Mouse (Mus musculus) CH12.LX (cell line): Measurements from ENCODE around the gene Spata13. TPM values are rescaled to one million over a fixed set of nuclear protein-coding genes. Genes with fewer than 3 reads are reported as not detected.

ENCODE experiments used
- DNase-seq: peaks from one replicate; pipeline ENCODE4 v3.0.0-alpha.2; 2013; ENCODE audit errors: extremely low read depth
- H3K27ac ChIP-seq: 2 replicates; pipeline ENCODE4 v1.5.1; 2012; ENCODE audit warnings: low read depth, mild to moderate bottlenecking, control low read depth, moderate library complexity; ENCODE audit not compliant: insufficient read depth
- H3K27me3 ChIP-seq: replicated peaks from 2 replicates; pipeline ENCODE3; 2012; ENCODE audit warnings: inconsistent platforms
- H3K36me3 ChIP-seq, 2 experiments: replicated peaks in 1 of 2; 2 replicates each; pipeline versions ENCODE3 to v1.6.1; 2012; ENCODE audit warnings: inconsistent platforms in 1 of 2, low read length in 1 of 2, mild to moderate bottlenecking in 1 of 2, mixed read lengths in 1 of 2, moderate library complexity in 1 of 2; ENCODE audit not compliant: control insufficient read depth in 1 of 2, insufficient read depth in 1 of 2
- H3K4me1 ChIP-seq, 2 experiments: 2 replicates each; pipeline ENCODE4 v1.6.1; 2012; ENCODE audit warnings: inconsistent platforms in 1 of 2, moderate library complexity in 1 of 2; ENCODE audit not compliant: insufficient read depth in 2 of 2, control insufficient read depth in 1 of 2
- H3K4me2 ChIP-seq: 2 replicates; pipeline ENCODE4 v1.6.1; 2012; ENCODE audit warnings: low read depth, mild to moderate bottlenecking, control low read depth; ENCODE audit not compliant: poor library complexity, insufficient read depth, severe bottlenecking
- H3K4me3 ChIP-seq, 3 experiments: fragments of 150-350 bp in 1 of 3; sonication (generic) in 1 of 3; replicated peaks in 1 of 3; 2 replicates each; pipeline versions ENCODE3 to v1.5.1; 2011 to 2012; ENCODE audit warnings: low read depth in 2 of 3, low read length in 2 of 3, mild to moderate bottlenecking in 2 of 3, moderate library complexity in 2 of 3, control low read depth in 1 of 3, improper control_type of control experiment in 1 of 3, inconsistent platforms in 1 of 3, mixed read lengths in 1 of 3; ENCODE audit not compliant: poor library complexity in 1 of 3
- H3K79me2 ChIP-seq: replicated peaks from 2 replicates; pipeline ENCODE4 v1.6.1; 2012; ENCODE audit warnings: mild to moderate bottlenecking, moderate library complexity; ENCODE audit not compliant: control insufficient read depth, poor library complexity, insufficient read depth, severe bottlenecking; ENCODE audit errors: extremely low read depth
- H3K9ac ChIP-seq: 2 replicates; pipeline ENCODE4 v1.6.1; 2012; ENCODE audit warnings: low read depth, mild to moderate bottlenecking, control low read depth, moderate library complexity; ENCODE audit not compliant: insufficient read depth
- H3K9me3 ChIP-seq: replicated peaks from 2 replicates; pipeline ENCODE3; 2012; ENCODE audit warnings: low read length, inconsistent platforms, mixed read lengths
- CHD1 ChIP-seq: IDR thresholded peaks from 2 replicates; pipeline ENCODE4 v1.6.1; 2012; ENCODE audit warnings: low read depth, low read length, improper control_type of control experiment, inconsistent platforms
- CTCF ChIP-seq, 2 experiments: IDR thresholded peaks in 1 of 2; conservative IDR thresholded peaks in 1 of 2; 2 replicates each; pipeline ENCODE4 v1.5.1; 2011 to 2012; ENCODE audit warnings: low read depth in 2 of 2, low read length in 2 of 2, improper control_type of control experiment in 1 of 2, inconsistent platforms in 1 of 2, mild to moderate bottlenecking in 1 of 2, moderate library complexity in 1 of 2
- E2F4 ChIP-seq: IDR thresholded peaks from 2 replicates; pipeline ENCODE4 v1.6.1; 2011; ENCODE audit warnings: low read depth, low read length, improper control_type of control experiment; ENCODE audit not compliant: insufficient replicate concordance
- ELF1 ChIP-seq: IDR thresholded peaks from 2 replicates; pipeline ENCODE4 v1.6.1; 2014; ENCODE audit warnings: low read depth, mild to moderate bottlenecking, inconsistent platforms, low read length, improper control_type of control experiment
- IRF4 ChIP-seq: IDR thresholded peaks from 2 replicates; pipeline ENCODE4 v1.6.1; 2014; ENCODE audit warnings: low read depth, mild to moderate bottlenecking, inconsistent platforms, low read length, improper control_type of control experiment
- MAZ ChIP-seq: IDR thresholded peaks from 2 replicates; pipeline ENCODE4 v1.6.1; 2012; ENCODE audit warnings: low read depth, mild to moderate bottlenecking, inconsistent platforms, low read length, improper control_type of control experiment, moderate library complexity
- MXI1 ChIP-seq: IDR thresholded peaks from 2 replicates; pipeline ENCODE4 v1.6.1; 2011; ENCODE audit warnings: mild to moderate bottlenecking, low read depth, low read length, improper control_type of control experiment
- NRF1 ChIP-seq: IDR thresholded peaks from 2 replicates; pipeline ENCODE4 v1.6.1; 2014; ENCODE audit warnings: low read depth, mild to moderate bottlenecking, inconsistent platforms, low read length, improper control_type of control experiment, moderate library complexity
- POLR2A ChIP-seq: IDR thresholded peaks from 2 replicates; pipeline ENCODE4 v1.6.1; 2011; ENCODE audit warnings: low read depth, mild to moderate bottlenecking, improper control_type of control experiment, low read length
- POLR2AphosphoS2 ChIP-seq: IDR thresholded peaks from 2 replicates; pipeline ENCODE4 v1.6.1; 2011; ENCODE audit warnings: low read depth, low read length, improper control_type of control experiment
- RCOR1 ChIP-seq: conservative IDR thresholded peaks from 2 replicates; pipeline ENCODE4 v1.6.1; 2012; ENCODE audit warnings: low read depth, mild to moderate bottlenecking, inconsistent platforms, low read length, improper control_type of control experiment
- TBP ChIP-seq: conservative IDR thresholded peaks from 2 replicates; pipeline ENCODE4 v1.6.1; 2011; ENCODE audit warnings: low read depth, low read length, improper control_type of control experiment
- USF1 ChIP-seq: IDR thresholded peaks from 2 replicates; pipeline ENCODE4 v1.6.1; 2014; ENCODE audit warnings: low read depth, mild to moderate bottlenecking, inconsistent platforms, low read length, improper control_type of control experiment
- ZC3H11A ChIP-seq: IDR thresholded peaks from 2 replicates; pipeline ENCODE4 v1.6.1; 2012; ENCODE audit warnings: low read depth, mild to moderate bottlenecking, inconsistent platforms, low read length, improper control_type of control experiment
- ZNF384 ChIP-seq: IDR thresholded peaks from 2 replicates; pipeline ENCODE4 v1.6.1; 2012; ENCODE audit warnings: low read depth, low read length, improper control_type of control experiment, inconsistent platforms
- dilution Hi-C: fragments of 300-500 bp; cut with MboI; formaldehyde crosslinking; loops from 2 replicates; pipeline ENCODE4 v1.14.3; 2020; ENCODE audit warnings: low sequenced_read_pairs; ENCODE audit not compliant: extremely low pct_unique_long_range_greater_than_20kb, extremely low pct_ligation_motif_present
- in situ Hi-C: fragments of 300-500 bp; cut with MboI; formaldehyde crosslinking; loops from 3 replicates; pipeline ENCODE4 v1.14.3; 2019; ENCODE audit warnings: low sequenced_read_pairs, low pct_ligation_motif_present, low pct_unique_long_range_greater_than_20kb, mixed read lengths
- polyA plus RNA-seq: library from polyadenylated mRNA; unstranded; fragments of >175 nt; gene quantifications from 2 replicates; pipeline ENCODE4 v1.2.1, GENCODE M21; 2012; ENCODE audit warnings: low read depth; ENCODE audit not compliant: insufficient read length
- total RNA-seq, 2 experiments: library from RNA; depleted of rRNA; stranded (reverse); fragments of 300-350 nt in 1 of 2; fragments of >200 nt in 1 of 2; gene quantifications; 2 replicates each; pipeline ENCODE4 v1.2.3; 2012 to 2014

Gene Spata13
- total and polyA plus RNA-seq, 3 experiments: 11.6 to 15.9 (median 13.6) TPM

DNA sequence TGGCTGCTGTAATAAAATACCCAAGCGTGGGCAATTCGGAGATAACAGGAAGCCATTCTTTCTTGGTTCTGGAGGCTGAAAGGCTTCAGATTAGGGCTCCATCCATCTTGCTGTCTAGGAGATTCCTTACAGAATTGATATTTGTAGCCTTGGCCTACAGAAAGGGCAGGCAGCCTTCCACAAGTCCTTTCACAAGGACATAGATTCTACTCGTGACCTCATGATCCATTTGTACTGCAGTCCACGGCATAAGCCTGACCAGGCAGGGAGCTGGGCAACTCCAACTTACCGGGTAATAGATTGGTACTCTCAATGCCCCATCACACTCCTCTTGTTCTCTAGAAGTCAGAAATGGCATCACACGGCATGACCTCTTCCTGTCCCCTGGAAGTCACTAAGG lies 8.3 kb upstream of the Spata13 start:
- Histone ChIP-seq H3K27ac (no peak overlapping the region), H3K9ac (no peak overlapping the region), H3K4me2 (no peak overlapping the region), H3K27me3 (peaks cover 2% of the 10 kb centered on the region), H3K4me1 (no peaks in the 10 kb centered on the region), H3K9me3 (peaks cover 8% of the 10 kb centered on the region), H3K36me3 (no peaks in the 10 kb centered on the region), H3K79me2 (no peaks in the 10 kb centered on the region), H3K4me3 (no peak overlapping the region)
- DNase-seq: no peak
- dilution Hi-C loops: no loop called here
- TF ChIP-seq RCOR1: no peak
- TF ChIP-seq E2F4: no peak
- TF ChIP-seq ZNF384: no peak
- TF ChIP-seq CHD1: no peak
- TF ChIP-seq POLR2A: no peak
- in situ Hi-C loops: no loop called here

DNA sequence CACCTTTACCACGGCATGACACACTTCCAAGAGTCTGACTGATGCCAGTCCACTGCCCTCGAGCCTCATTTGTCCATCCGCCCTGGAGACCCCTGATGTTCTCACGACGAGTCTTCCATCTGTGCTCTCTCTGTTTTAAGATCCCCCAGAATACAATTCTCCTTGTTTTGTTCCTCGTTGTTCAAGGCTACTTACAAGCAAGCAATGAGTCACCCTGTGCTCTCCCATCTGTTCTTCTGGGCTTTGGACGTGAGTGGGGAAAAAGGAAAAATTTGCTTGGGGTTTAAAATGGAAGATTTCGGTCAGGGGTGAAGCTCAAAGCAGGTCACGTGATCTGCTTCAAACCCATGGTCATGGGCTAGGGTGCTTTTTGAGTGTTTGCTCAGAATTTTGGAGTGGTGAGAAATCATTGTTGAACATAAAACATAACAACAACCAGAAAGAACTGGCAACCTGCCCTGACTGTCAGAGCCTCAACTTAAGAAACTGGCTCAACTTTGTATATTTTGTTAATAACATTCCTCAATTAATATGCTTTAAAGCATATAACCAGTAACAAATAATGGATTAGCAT lies 3.8 kb upstream of the Spata13 start:
- H3K4me3 ChIP-seq: no peak overlapping the region
- H3K4me1 ChIP-seq: peaks cover 0 to 6% of the 10 kb centered on the region in 2 experiments; a peak in 2 of 4 replicates
- TF ChIP-seq POLR2AphosphoS2: no peak
- TF ChIP-seq USF1: peak; percentile 21; the same call in 1 of the 2 replicates
- TF ChIP-seq, all 38 proteins: peak for 1
- Histone ChIP-seq H3K4me2 (no peak overlapping the region), H3K27me3 (peaks cover 26% of the 10 kb centered on the region), H3K9me3 (no peaks in the 10 kb centered on the region), H3K36me3 (no peaks in the 10 kb centered on the region), H3K27ac (no peak overlapping the region), H3K9ac (no peak overlapping the region), H3K79me2 (no peaks in the 10 kb centered on the region)
- no peak for DNase-seq
- in situ Hi-C loops (no loop called here), dilution Hi-C loops (no loop called here)

DNA sequence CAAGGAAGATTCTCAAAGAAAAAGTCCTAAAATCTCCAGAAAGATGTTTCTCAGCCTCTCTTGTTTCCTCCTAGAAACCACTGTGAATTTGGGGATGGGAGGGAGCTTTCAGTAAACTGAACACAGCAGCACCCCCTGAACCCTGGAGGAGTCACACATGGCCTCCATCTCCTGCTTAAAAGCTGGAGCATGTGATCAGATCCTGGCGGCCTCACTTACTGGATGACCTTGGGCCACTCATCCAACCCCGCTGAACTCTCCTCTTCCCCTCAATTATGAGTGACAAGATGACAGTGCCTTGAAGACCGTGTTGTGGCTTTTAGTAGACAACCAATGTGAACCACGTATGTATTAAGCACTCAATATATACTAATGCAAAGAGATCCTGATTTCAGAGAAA lies 2.8 kb upstream of the Spata13 start:
- dilution Hi-C loops: no loop called here
- Histone ChIP-seq H3K36me3 (no peaks in the 10 kb centered on the region), H3K27me3 (peaks cover 28% of the 10 kb centered on the region), H3K9ac (no peak overlapping the region), H3K4me3 (no peak overlapping the region), H3K27ac (no peak overlapping the region), H3K79me2 (no peaks in the 10 kb centered on the region), H3K4me1 (peaks cover 0 to 16% of the 10 kb centered on the region in 2 experiments; a peak in 2 of 4 replicates), H3K9me3 (no peaks in the 10 kb centered on the region), H3K4me2 (no peak overlapping the region)
- no peak for DNase-seq
- in situ Hi-C loops: no loop called here
- TF ChIP-seq IRF4: no peak
- no peak for TF ChIP-seq ZNF384
- TF ChIP-seq POLR2AphosphoS2: no peak
- no peak for TF ChIP-seq ELF1
- TF ChIP-seq E2F4: no peak
- TF ChIP-seq NRF1: no peak
- TF ChIP-seq ZC3H11A: no peak
- TF ChIP-seq TBP: no peak
- TF ChIP-seq CHD1: no peak
- no peak for TF ChIP-seq MXI1
- no peak for TF ChIP-seq MAZ
- TF ChIP-seq CTCF (conservative IDR thresholded peaks at IDR 0.05 in 1 of 2, IDR thresholded peaks at IDR 0.05 in 1 of 2; ENCODE audit: low read depth in 2 of 2, low read length in 2 of 2): no peak
